Mouse (Mus musculus): ENCODE data around the gene Srgap2.

GRCm38 (mm10) chr1:131347708-131348107 is 179.4 kb downstream of the Srgap2 start:
- TF ChIP-seq CTCF (IDR thresholded peaks at IDR 0.05; ENCODE audit: low read depth, low read length) (no peak), POLR2A (IDR thresholded peaks at IDR 0.05; ENCODE audit: insufficient read depth, low read length) (no peak), EP300 (IDR thresholded peaks at IDR 0.05; ENCODE audit: insufficient read depth, low read depth, low read length) (no peak)

Data from ES-Bruce4 (cell line).